Mouse (Mus musculus): ENCODE measurements around the gene Svs4. TPM values are rescaled to one million over a fixed set of nuclear protein-coding genes. Genes with fewer than 3 reads are reported as not detected.

The Svs4 gene
- not detected for polyA plus RNA-seq (2014; fragmentation: Illumina TruSeq; extraction: RNeasy Lipid Tissue Mini Kit (QIAGEN cat#74804); ENCODE audit: low read depth, low replicate concordance)

GRCm38 (mm10) chr2:164278359-164278758, at the start of gene Svs4:
Svs4 (minus strand) TSS chr2:164278459.

GRCm38 (mm10) chr2:164316451-164316850, 38.2 kb upstream of the Svs4 start, which contains the start of gene Svs6:
Svs6 (plus strand) TSS chr2:164316751.

GRCm38 (mm10) chr2:164288968-164289367, 10.7 kb upstream of the Svs4 start, which contains the start of gene Svs3a:
Svs3a (plus strand) TSS chr2:164289268.

GRCm38 (mm10) chr2:164256540-164256939, 21.7 kb downstream of the Svs4 start, which contains the start of gene Svs3b:
Svs3b (minus strand) TSS chr2:164256640.

GRCm38 (mm10) chr2:164238366-164238765, 39.9 kb downstream of the Svs4 start, which contains the start of gene Svs2:
Svs2 (minus strand) TSS chr2:164238466.

Other genes starting within 250 kb of the Svs4 start
- 103 TPM for gene Stk4, start 208.1 kb downstream of the Svs4 start, polyA plus RNA-seq (2014; fragmentation: Illumina TruSeq; extraction: RNeasy Lipid Tissue Mini Kit (QIAGEN cat#74804); ENCODE audit: low read depth, low replicate concordance)
- 9.8 TPM for gene Tomm34, start 207.3 kb downstream of the Svs4 start, polyA plus RNA-seq (2014; fragmentation: Illumina TruSeq; extraction: RNeasy Lipid Tissue Mini Kit (QIAGEN cat#74804); ENCODE audit: low read depth, low replicate concordance)
- gene Kcns1, start 107.3 kb downstream of the Svs4 start, polyA plus RNA-seq (2014; fragmentation: Illumina TruSeq; extraction: RNeasy Lipid Tissue Mini Kit (QIAGEN cat#74804); ENCODE audit: low read depth, low replicate concordance): not detected
- not detected for gene Wfdc5, start 95.7 kb downstream of the Svs4 start, polyA plus RNA-seq (2014; fragmentation: Illumina TruSeq; extraction: RNeasy Lipid Tissue Mini Kit (QIAGEN cat#74804); ENCODE audit: low read depth, low replicate concordance)
- gene Wfdc12, start 87.9 kb downstream of the Svs4 start, polyA plus RNA-seq (2014; fragmentation: Illumina TruSeq; extraction: RNeasy Lipid Tissue Mini Kit (QIAGEN cat#74804); ENCODE audit: low read depth, low replicate concordance): not detected
- gene Wfdc15a, start 78.3 kb downstream of the Svs4 start, polyA plus RNA-seq (2014; fragmentation: Illumina TruSeq; extraction: RNeasy Lipid Tissue Mini Kit (QIAGEN cat#74804); ENCODE audit: low read depth, low replicate concordance): not detected
- gene Wfdc15b, start 56.8 kb downstream of the Svs4 start, polyA plus RNA-seq (2014; fragmentation: Illumina TruSeq; extraction: RNeasy Lipid Tissue Mini Kit (QIAGEN cat#74804); ENCODE audit: low read depth, low replicate concordance): not detected
- gene Svs2, start 40.0 kb downstream of the Svs4 start, polyA plus RNA-seq (2014; fragmentation: Illumina TruSeq; extraction: RNeasy Lipid Tissue Mini Kit (QIAGEN cat#74804); ENCODE audit: low read depth, low replicate concordance): not detected
- gene Svs3b, start 21.8 kb downstream of the Svs4 start, polyA plus RNA-seq (2014; fragmentation: Illumina TruSeq; extraction: RNeasy Lipid Tissue Mini Kit (QIAGEN cat#74804); ENCODE audit: low read depth, low replicate concordance): not detected
- not detected for gene Svs3a, start 10.8 kb upstream of the Svs4 start, polyA plus RNA-seq (2014; fragmentation: Illumina TruSeq; extraction: RNeasy Lipid Tissue Mini Kit (QIAGEN cat#74804); ENCODE audit: low read depth, low replicate concordance)
- gene Svs6, start 38.3 kb upstream of the Svs4 start, polyA plus RNA-seq (2014; fragmentation: Illumina TruSeq; extraction: RNeasy Lipid Tissue Mini Kit (QIAGEN cat#74804); ENCODE audit: low read depth, low replicate concordance): not detected
- gene Svs5, start 54.3 kb upstream of the Svs4 start, polyA plus RNA-seq (2014; fragmentation: Illumina TruSeq; extraction: RNeasy Lipid Tissue Mini Kit (QIAGEN cat#74804); ENCODE audit: low read depth, low replicate concordance): not detected
- not detected for gene Slpi, start 110.6 kb upstream of the Svs4 start, polyA plus RNA-seq (2014; fragmentation: Illumina TruSeq; extraction: RNeasy Lipid Tissue Mini Kit (QIAGEN cat#74804); ENCODE audit: low read depth, low replicate concordance)
- gene Rbpjl, start 124.7 kb upstream of the Svs4 start, polyA plus RNA-seq (2014; fragmentation: Illumina TruSeq; extraction: RNeasy Lipid Tissue Mini Kit (QIAGEN cat#74804); ENCODE audit: low read depth, low replicate concordance): not detected
- gene Matn4, start 126.7 kb upstream of the Svs4 start, polyA plus RNA-seq (2014; fragmentation: Illumina TruSeq; extraction: RNeasy Lipid Tissue Mini Kit (QIAGEN cat#74804); ENCODE audit: low read depth, low replicate concordance): 0.85 TPM
- 255 TPM for gene Sdc4, start 165.4 kb upstream of the Svs4 start, polyA plus RNA-seq (2014; fragmentation: Illumina TruSeq; extraction: RNeasy Lipid Tissue Mini Kit (QIAGEN cat#74804); ENCODE audit: low read depth, low replicate concordance)
- gene Sys1, start 178.5 kb upstream of the Svs4 start, polyA plus RNA-seq (2014; fragmentation: Illumina TruSeq; extraction: RNeasy Lipid Tissue Mini Kit (QIAGEN cat#74804); ENCODE audit: low read depth, low replicate concordance): 10.1 TPM
- not detected for gene Gm20458, start 182.5 kb upstream of the Svs4 start, polyA plus RNA-seq (2014; fragmentation: Illumina TruSeq; extraction: RNeasy Lipid Tissue Mini Kit (QIAGEN cat#74804); ENCODE audit: low read depth, low replicate concordance)
- not detected for gene Trp53tg5, start 195.3 kb upstream of the Svs4 start, polyA plus RNA-seq (2014; fragmentation: Illumina TruSeq; extraction: RNeasy Lipid Tissue Mini Kit (QIAGEN cat#74804); ENCODE audit: low read depth, low replicate concordance)
- gene Dbndd2, start 207.6 kb upstream of the Svs4 start, polyA plus RNA-seq (2014; fragmentation: Illumina TruSeq; extraction: RNeasy Lipid Tissue Mini Kit (QIAGEN cat#74804); ENCODE audit: low read depth, low replicate concordance): 6.6 TPM
- 8.1 TPM for gene Pigt, start 219.1 kb upstream of the Svs4 start, polyA plus RNA-seq (2014; fragmentation: Illumina TruSeq; extraction: RNeasy Lipid Tissue Mini Kit (QIAGEN cat#74804); ENCODE audit: low read depth, low replicate concordance)